Mouse (Mus musculus) bone marrow, adult 2 months (tissue): ENCODE results near the gene Atg4a-ps.

Source experiments
- CTCF ChIP-seq: fragments of 200-500 bp; IDR thresholded peaks from 2 replicates; pipeline ENCODE4 v1.5.1; 2011; ENCODE audit warnings: low read length, control low read depth; ENCODE audit not compliant: control insufficient read depth, insufficient read depth
- POLR2A ChIP-seq: fragments of 200-500 bp; IDR thresholded peaks from 2 replicates; pipeline ENCODE4 v1.6.1; 2011; ENCODE audit warnings: low read depth, mild to moderate bottlenecking, control low read depth, low read length, borderline replicate concordance; ENCODE audit not compliant: control insufficient read depth

DNA sequence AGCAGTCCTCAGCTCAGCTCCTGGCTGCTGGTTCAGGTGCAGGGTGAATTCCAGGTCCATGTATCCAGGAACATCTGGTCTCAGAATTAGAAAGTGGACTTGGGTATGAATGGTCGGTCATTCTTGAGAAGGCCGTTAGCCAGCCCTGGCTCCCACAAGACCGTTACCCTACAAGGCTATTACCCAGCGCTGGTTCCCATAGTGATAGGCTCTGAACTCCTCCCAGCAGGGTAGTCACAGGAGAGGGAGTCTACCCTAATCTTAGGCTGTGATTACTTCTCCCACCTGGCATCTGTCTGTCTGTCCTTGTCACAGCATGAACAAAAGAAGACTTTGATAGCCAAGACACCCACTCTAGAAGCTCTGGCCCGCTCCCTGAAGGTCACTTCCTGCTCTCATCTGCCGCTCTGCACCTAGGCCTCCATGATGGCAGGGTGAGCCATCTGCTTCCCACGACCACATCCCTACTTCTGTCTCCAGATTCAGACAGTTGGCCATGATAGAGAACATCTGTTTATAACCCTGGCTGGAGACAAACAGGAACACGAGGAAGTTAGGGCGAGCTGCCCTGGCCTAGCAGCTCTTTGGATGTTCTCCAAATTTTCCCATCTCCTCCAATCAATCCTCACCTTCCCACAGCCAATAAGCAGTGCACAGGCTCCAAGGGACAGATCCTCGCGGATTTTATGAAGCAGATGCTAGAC is 1.4 kb upstream of the Atg4a-ps start:
- no peak for TF ChIP-seq POLR2A
- no peak for TF ChIP-seq CTCF
